Mouse (Mus musculus) intestine, postnatal 0 days (tissue): Measurements from ENCODE around the gene Pth2. TPM values are rescaled to one million over a fixed set of nuclear protein-coding genes. Genes with fewer than 3 reads are reported as not detected.

ENCODE experiments used
- ATAC-seq: fragments of 200-750 bp; cut with Nextera tagmentation; 2 replicates; pipeline ENCODE4 v1.8.0; 2017; ENCODE audit warnings: mild to moderate bottlenecking, moderate TSS enrichment, moderate library complexity
- H3K27ac ChIP-seq: fragments of 300-500 bp; sonication (generic); 2 replicates; pipeline ENCODE4 v1.5.1; 2014; ENCODE audit warnings: mild to moderate bottlenecking, low read depth, low read length, moderate library complexity
- H3K27me3 ChIP-seq: fragments of 300-500 bp; sonication (generic); replicated peaks from 2 replicates; pipeline ENCODE4 v1.6.1; 2014; ENCODE audit warnings: low read length, mixed read lengths; ENCODE audit not compliant: control insufficient read depth, insufficient read depth
- H3K36me3 ChIP-seq: fragments of 300-500 bp; sonication (generic); 2 replicates; pipeline ENCODE4 v1.6.1; 2014; ENCODE audit warnings: mild to moderate bottlenecking, moderate library complexity; ENCODE audit not compliant: control insufficient read depth, insufficient read depth
- H3K4me1 ChIP-seq: fragments of 300-500 bp; sonication (generic); replicated peaks from 2 replicates; pipeline ENCODE4 v1.6.1; 2014; ENCODE audit warnings: antibody characterized with exemption, low read length, mixed read lengths; ENCODE audit not compliant: control insufficient read depth, insufficient read depth
- H3K4me2 ChIP-seq: fragments of 300-500 bp; sonication (generic); replicated peaks from 2 replicates; pipeline ENCODE4 v1.6.1; 2014; ENCODE audit warnings: low read depth, mild to moderate bottlenecking, moderate library complexity
- H3K4me3 ChIP-seq: fragments of 300-500 bp; sonication (generic); 2 replicates; pipeline ENCODE4 v1.5.1; 2014; ENCODE audit warnings: low read depth, low read length
- H3K9ac ChIP-seq: fragments of 300-500 bp; sonication (generic); 2 replicates; pipeline ENCODE4 v1.6.1; 2014; ENCODE audit warnings: mild to moderate bottlenecking, low read depth, low read length
- H3K9me3 ChIP-seq: fragments of 300-500 bp; sonication (generic); 2 replicates; pipeline ENCODE4 v1.6.1; 2016; ENCODE audit warnings: mixed run types; ENCODE audit not compliant: control insufficient read depth
- CTCF ChIP-seq: sonication (generic); IDR thresholded peaks from 2 replicates; pipeline ENCODE4 v1.5.1; 2016; ENCODE audit warnings: low read depth, mild to moderate bottlenecking, control low read depth, antibody characterized with exemption, moderate library complexity
- WGBS: fragments of 180-500 bp; shearing (Covaris S2); extraction: QIAGEN DNeasy Blood & Tissue Kit; methylation state at CpG from one replicate; pipeline ENCODE4 v1.1.7; 2014; 5-methylcytosine and 5-hydroxymethylcytosine counted together
- polyA plus RNA-seq: library from polyadenylated mRNA; unstranded; fragments of >200 nt; fragmentation: Nextera tagmentation; extraction: Ambion mirVana; gene quantifications from 2 replicates; pipeline ENCODE4 v1.2.1, GENCODE M21; 2015

Gene Pth2
- polyA plus RNA-seq, 1 experiment from 2014 or later = not detected

GRCm38 (mm10) chr7:45182606-45183005, 1.8 kb downstream of the Pth2 start:
- Histone ChIP-seq H3K4me3 (no peak overlapping the region; the same call in 1 of the 2 replicates), H3K9ac (no peak overlapping the region), H3K27me3 (peaks cover 81% of the 10 kb centered on the region), H3K9me3 (no peaks in the 10 kb centered on the region), H3K27ac (no peak overlapping the region), H3K4me1 (0 out of 2 replicates have a peak, but pooled peaks cover 3% of the 10 kb centered on the region), H3K36me3 (no peaks in the 10 kb centered on the region), H3K4me2 (peak overlapping the region; percentile 56)
- WGBS = 14% methylated on average over 11 of the region's 11 CpGs
- ATAC-seq = peak; percentile 8; the same call in 1 of the 2 replicates
- peak; percentile 14; the same call in 1 of the 2 replicates for TF ChIP-seq CTCF

- no peak for ATAC-seq
- Histone ChIP-seq H3K9ac (no peak overlapping the region), H3K9me3 (no peaks in the 10 kb centered on the region), H3K27me3 (peaks cover 73% of the 10 kb centered on the region), H3K27ac (no peak overlapping the region), H3K4me3 (no peak overlapping the region), H3K4me1 (0 out of 2 replicates have a peak, but pooled peaks cover 3% of the 10 kb centered on the region), H3K36me3 (no peaks in the 10 kb centered on the region), H3K4me2 (no peak overlapping the region)
- no peak for TF ChIP-seq CTCF
- 60% methylated on average over 7 of the region's 7 CpGs for WGBS
Observed at GRCm38 (mm10) chr7:45183672-45184071, 2.9 kb downstream of the Pth2 start.

- WGBS = 70% methylated on average over 7 of the region's 7 CpGs
- Histone ChIP-seq H3K4me3 (no peak overlapping the region), H3K9me3 (no peaks in the 10 kb centered on the region), H3K4me2 (no peak overlapping the region), H3K9ac (no peak overlapping the region), H3K4me1 (0 out of 2 replicates have a peak, but pooled peaks cover 3% of the 10 kb centered on the region), H3K36me3 (no peaks in the 10 kb centered on the region), H3K27me3 (peaks cover 68% of the 10 kb centered on the region), H3K27ac (no peak overlapping the region)
- ATAC-seq = no peak
- no peak for TF ChIP-seq CTCF
Observed at GRCm38 (mm10) chr7:45185921-45186320, 5.1 kb downstream of the Pth2 start.

- no peak for ATAC-seq
- Histone ChIP-seq H3K4me3 (no peak overlapping the region), H3K9me3 (no peaks in the 10 kb centered on the region), H3K9ac (no peak overlapping the region), H3K36me3 (no peaks in the 10 kb centered on the region), H3K27ac (no peak overlapping the region), H3K4me2 (no peak overlapping the region), H3K27me3 (peaks cover 37% of the 10 kb centered on the region), H3K4me1 (no peaks in the 10 kb centered on the region)
- 45% methylated on average over 16 of the region's 16 CpGs for WGBS
- no peak for TF ChIP-seq CTCF
Observed at GRCm38 (mm10) chr7:45189600-45189999, 8.8 kb downstream of the Pth2 start.

GRCm38 (mm10) chr7:45190186-45190585, 9.4 kb downstream of the Pth2 start:
- Histone ChIP-seq H3K4me1 (no peaks in the 10 kb centered on the region), H3K4me2 (no peak overlapping the region), H3K4me3 (no peak overlapping the region), H3K27me3 (peaks cover 31% of the 10 kb centered on the region), H3K9me3 (no peaks in the 10 kb centered on the region), H3K9ac (no peak overlapping the region), H3K27ac (no peak overlapping the region), H3K36me3 (no peaks in the 10 kb centered on the region)
- TF ChIP-seq CTCF = no peak
- ATAC-seq = no peak
- WGBS = 85% methylated on average over 6 of the region's 6 CpGs

GRCm38 (mm10) chr7:45191161-45191560, 10.4 kb downstream of the Pth2 start:
- Histone ChIP-seq H3K9me3 (no peaks in the 10 kb centered on the region), H3K9ac (no peak overlapping the region), H3K27ac (no peak overlapping the region), H3K27me3 (peaks cover 28% of the 10 kb centered on the region; the same call in 1 of the 2 replicates), H3K36me3 (no peaks in the 10 kb centered on the region), H3K4me2 (no peak overlapping the region), H3K4me3 (no peak overlapping the region), H3K4me1 (no peaks in the 10 kb centered on the region)
- ATAC-seq = no peak
- no peak for TF ChIP-seq CTCF
- 65% methylated on average over 2 of the region's 2 CpGs for WGBS
